Mouse (Mus musculus) urinary bladder, postnatal 14 days (tissue): Measurements from ENCODE around the gene Fam222b.
"Not testable (repeated sequence)": the region's sequence is repeated elsewhere in the genome, so short reads cannot be mapped to it uniquely, and the experiment has no call there.

ENCODE experiments used
- DNase-seq: peaks from one replicate; pipeline ENCODE4 v3.0.0; 2021; ENCODE audit warnings: low spot score

Gene Fam222b

GRCm38 (mm10) chr11:78180081-78180761 is 85.8 kb downstream of the Fam222b start:
- no peak for DNase-seq

- no peak for DNase-seq
Observed at GRCm38 (mm10) chr11:78181830-78182357, 87.4 kb downstream of the Fam222b start.

- DNase-seq: no peak
Observed at GRCm38 (mm10) chr11:78182450-78182849, 88.0 kb downstream of the Fam222b start.

- peak; percentile 78 for DNase-seq
Observed at GRCm38 (mm10) chr11:78182961-78183844, 88.7 kb downstream of the Fam222b start, which contains the start of gene Rpl23a. Rpl23a (minus strand) TSS chr11:78183584.

- no peak for DNase-seq
Observed at GRCm38 (mm10) chr11:78183884-78184514, 89.5 kb downstream of the Fam222b start.

GRCm38 (mm10) chr11:78184702-78185101 is 90.2 kb downstream of the Fam222b start:
- DNase-seq: not testable (repeated sequence)

GRCm38 (mm10) chr11:78188331-78189233 is 94.1 kb downstream of the Fam222b start, which contains the start of gene Rab34:
Rab34 (plus strand) TSS chr11:78188430.
- peak; percentile 81 for DNase-seq

GRCm38 (mm10) chr11:78189234-78190040 is 95.0 kb downstream of the Fam222b start:
- peak; percentile 61 for DNase-seq

GRCm38 (mm10) chr11:78190041-78190440 is 95.6 kb downstream of the Fam222b start:
- DNase-seq: no peak

GRCm38 (mm10) chr11:78193113-78193512 is 98.7 kb downstream of the Fam222b start, which contains the start of gene Proca1:
Proca1 (plus strand) TSS chr11:78193392.
- DNase-seq: no peak

- peak; percentile 84 for DNase-seq
Observed at GRCm38 (mm10) chr11:78194411-78195100, 100.1 kb downstream of the Fam222b start.

GRCm38 (mm10) chr11:78195101-78195863 is 100.8 kb downstream of the Fam222b start:
- no peak for DNase-seq

- no peak for DNase-seq
Observed at GRCm38 (mm10) chr11:78202372-78202771, 107.9 kb downstream of the Fam222b start.

- DNase-seq: no peak
Observed at GRCm38 (mm10) chr11:78204287-78204686, 109.8 kb downstream of the Fam222b start.

GRCm38 (mm10) chr11:78205361-78206206 is 111.1 kb downstream of the Fam222b start:
- no peak for DNase-seq
